Mouse (Mus musculus) MEL (cell line): ENCODE results near the gene Uchl5. TPM values are rescaled to one million over a fixed set of nuclear protein-coding genes. Genes with fewer than 3 reads are reported as not detected.

Experiments used
- DNase-seq: peaks from one replicate; pipeline ENCODE4 v3.0.0; 2011; ENCODE audit warnings: low read depth, low spot score
- H3K27ac ChIP-seq: 2 replicates; pipeline ENCODE4 v1.5.1; 2012; ENCODE audit warnings: low read depth, mild to moderate bottlenecking, control low read depth, low read length, moderate library complexity; ENCODE audit not compliant: control insufficient read depth
- H3K27me3 ChIP-seq, 2 experiments: fragments of 150-350 bp in 1 of 2; sonication (generic) in 1 of 2; 2 replicates each; pipeline ENCODE4 v1.6.1; 2012; ENCODE audit warnings: low read length in 2 of 2, mild to moderate bottlenecking in 2 of 2, improper control_type of control experiment in 1 of 2, moderate library complexity in 1 of 2; ENCODE audit not compliant: insufficient read depth in 2 of 2, control insufficient read depth in 1 of 2
- H3K36me3 ChIP-seq, 2 experiments: 2 replicates each; pipeline ENCODE4 v1.6.1; 2012 to 2014; ENCODE audit warnings: low read length in 2 of 2, improper control_type of control experiment in 1 of 2, inconsistent platforms in 1 of 2, mild to moderate bottlenecking in 1 of 2; ENCODE audit not compliant: insufficient read depth in 2 of 2, control insufficient read depth in 1 of 2
- H3K4me1 ChIP-seq, 2 experiments: fragments of 150-350 bp in 1 of 2; sonication (generic) in 1 of 2; 2 replicates each; pipeline ENCODE4 v1.6.1; 2012; ENCODE audit warnings: low read length in 2 of 2, improper control_type of control experiment in 1 of 2, mild to moderate bottlenecking in 1 of 2; ENCODE audit not compliant: insufficient read depth in 2 of 2, control insufficient read depth in 1 of 2
- H3K4me3 ChIP-seq, 2 experiments: fragments of 150-350 bp in 1 of 2; sonication (generic) in 1 of 2; 2 replicates each; pipeline ENCODE4 v1.5.1; 2012; ENCODE audit warnings: low read depth in 2 of 2, low read length in 2 of 2, mild to moderate bottlenecking in 2 of 2, moderate library complexity in 2 of 2, control low read depth in 1 of 2, improper control_type of control experiment in 1 of 2; ENCODE audit not compliant: control insufficient read depth in 1 of 2, insufficient read depth in 1 of 2
- H3K79me2 ChIP-seq: 2 replicates; pipeline ENCODE4 v1.6.1; 2012; ENCODE audit warnings: mild to moderate bottlenecking, low read length, moderate library complexity; ENCODE audit not compliant: control insufficient read depth, poor library complexity, insufficient read depth
- H3K9ac ChIP-seq: 2 replicates; pipeline ENCODE4 v1.6.1; 2012; ENCODE audit warnings: low read depth, mild to moderate bottlenecking, control low read depth, low read length, moderate library complexity; ENCODE audit not compliant: control insufficient read depth, poor library complexity, severe bottlenecking
- H3K9me3 ChIP-seq: fragments of 150-350 bp; sonication (generic); replicated peaks from 2 replicates; pipeline ENCODE4 v1.6.1; 2012; ENCODE audit warnings: mild to moderate bottlenecking, low read length, improper control_type of control experiment, moderate library complexity; ENCODE audit not compliant: insufficient read depth
- BHLHE40 ChIP-seq: IDR thresholded peaks from 2 replicates; pipeline ENCODE4 v1.6.1; 2012; ENCODE audit warnings: low read depth, mild to moderate bottlenecking, inconsistent platforms, low read length, improper control_type of control experiment, borderline replicate concordance
- CHD1 ChIP-seq: IDR thresholded peaks from 2 replicates; pipeline ENCODE4 v1.6.1; 2012; ENCODE audit warnings: low read depth, mild to moderate bottlenecking, inconsistent platforms, low read length, improper control_type of control experiment
- CHD2 ChIP-seq: IDR thresholded peaks from 2 replicates; pipeline ENCODE4 v1.6.1; 2011; ENCODE audit warnings: low read length, improper control_type of control experiment
- CTCF ChIP-seq, 3 experiments: IDR thresholded peaks in 2 of 3; conservative IDR thresholded peaks in 1 of 3; 2 replicates each; pipeline ENCODE4 v1.5.1; 2011 to 2012; ENCODE audit warnings: low read length in 3 of 3, low read depth in 2 of 3, mild to moderate bottlenecking in 2 of 3, improper control_type of control experiment in 1 of 3, inconsistent platforms in 1 of 3, mixed read lengths in 1 of 3, moderate library complexity in 1 of 3; ENCODE audit not compliant: control insufficient read depth in 1 of 3, insufficient read depth in 1 of 3, poor library complexity in 1 of 3, severe bottlenecking in 1 of 3
- E2F4 ChIP-seq: IDR thresholded peaks from 2 replicates; pipeline ENCODE4 v1.6.1; 2011; ENCODE audit warnings: low read depth, low read length, improper control_type of control experiment, borderline replicate concordance
- ELF1 ChIP-seq: IDR thresholded peaks from 2 replicates; pipeline ENCODE4 v1.6.1; 2014; ENCODE audit warnings: low read depth, mild to moderate bottlenecking, inconsistent platforms, low read length, improper control_type of control experiment, moderate library complexity
- EP300 ChIP-seq, 2 experiments: IDR thresholded peaks; 2 replicates each; pipeline ENCODE4 v1.6.1; 2011; ENCODE audit warnings: improper control_type of control experiment in 2 of 2, low read length in 2 of 2, low read depth in 1 of 2, mild to moderate bottlenecking in 1 of 2
- GABPA ChIP-seq: IDR thresholded peaks from 2 replicates; pipeline ENCODE4 v1.6.1; 2012; ENCODE audit warnings: low read depth, mild to moderate bottlenecking, inconsistent platforms, low read length, improper control_type of control experiment, moderate library complexity
- GATA1 ChIP-seq: IDR thresholded peaks from 2 replicates; pipeline ENCODE4 v1.6.1; 2011; ENCODE audit warnings: low read depth, low read length, improper control_type of control experiment
- JUND ChIP-seq: IDR thresholded peaks from 2 replicates; pipeline ENCODE4 v1.6.1; 2011; ENCODE audit warnings: low read depth, mild to moderate bottlenecking, improper control_type of control experiment, low read length
- MAFK ChIP-seq: IDR thresholded peaks from 2 replicates; pipeline ENCODE4 v1.6.1; 2011; ENCODE audit warnings: low read depth, mild to moderate bottlenecking, low read length, improper control_type of control experiment, borderline replicate concordance
- MAZ ChIP-seq: IDR thresholded peaks from 2 replicates; pipeline ENCODE4 v1.6.1; 2012; ENCODE audit warnings: low read depth, mild to moderate bottlenecking, inconsistent platforms, low read length, improper control_type of control experiment
- NELFE ChIP-seq: IDR thresholded peaks from 2 replicates; pipeline ENCODE4 v1.6.1; 2011; ENCODE audit warnings: low read depth, low read length, improper control_type of control experiment
- POLR2A ChIP-seq, 2 experiments: IDR thresholded peaks; 2 replicates each; pipeline ENCODE4 v1.6.1; 2011 to 2012; ENCODE audit warnings: low read length in 2 of 2, mild to moderate bottlenecking in 2 of 2, control low read depth in 1 of 2, improper control_type of control experiment in 1 of 2, low read depth in 1 of 2, moderate library complexity in 1 of 2; ENCODE audit not compliant: control insufficient read depth in 1 of 2, insufficient read depth in 1 of 2, poor library complexity in 1 of 2
- POLR2AphosphoS2 ChIP-seq: IDR thresholded peaks from 2 replicates; pipeline ENCODE4 v1.6.1; 2011; ENCODE audit warnings: low read length, improper control_type of control experiment
- RAD21 ChIP-seq: IDR thresholded peaks from 2 replicates; pipeline ENCODE4 v1.6.1; 2011; ENCODE audit warnings: mild to moderate bottlenecking, low read depth, low read length, improper control_type of control experiment
- RCOR1 ChIP-seq: IDR thresholded peaks from 2 replicates; pipeline ENCODE4 v1.6.1; 2012; ENCODE audit warnings: low read depth, mild to moderate bottlenecking, inconsistent platforms, low read length, improper control_type of control experiment
- SMC3 ChIP-seq: IDR thresholded peaks from 2 replicates; pipeline ENCODE4 v1.6.1; 2011; ENCODE audit warnings: low read depth, low read length, improper control_type of control experiment
- TAL1 ChIP-seq: IDR thresholded peaks from 2 replicates; pipeline ENCODE4 v1.6.1; 2012; ENCODE audit warnings: mild to moderate bottlenecking, inconsistent platforms, low read length, moderate library complexity, mixed read lengths
- TBP ChIP-seq: IDR thresholded peaks from 2 replicates; pipeline ENCODE4 v1.8.0; 2011; ENCODE audit warnings: low read depth, low read length, improper control_type of control experiment
- TCF12 ChIP-seq: IDR thresholded peaks from 2 replicates; pipeline ENCODE4 v1.6.1; 2014; ENCODE audit warnings: low read depth, mild to moderate bottlenecking, inconsistent platforms, low read length, improper control_type of control experiment, moderate library complexity
- UBTF ChIP-seq: IDR thresholded peaks from 2 replicates; pipeline ENCODE4 v1.6.1; 2012; ENCODE audit warnings: low read depth, mild to moderate bottlenecking, inconsistent platforms, low read length, improper control_type of control experiment, moderate library complexity, borderline replicate concordance; ENCODE audit not compliant: insufficient read depth
- ZMIZ1 ChIP-seq: IDR thresholded peaks from 2 replicates; pipeline ENCODE4 v1.6.1; 2012; ENCODE audit warnings: low read depth, mild to moderate bottlenecking, inconsistent platforms, low read length, improper control_type of control experiment, moderate library complexity
- polyA plus RNA-seq, 2 experiments: library from polyadenylated mRNA; stranded (reverse) in 1 of 2; unstranded in 1 of 2; fragments of >175 nt in 1 of 2; fragments of >200 nt in 1 of 2; gene quantifications; 2 replicates each; pipeline versions ENCODE4 v1.2.1 to v1.2.4; 2012; ENCODE audit warnings: low replicate concordance in 2 of 2, low read depth in 1 of 2; ENCODE audit not compliant: insufficient read length in 2 of 2, insufficient read depth in 1 of 2, missing spikeins in 1 of 2
- total RNA-seq: library from RNA; depleted of rRNA; stranded (reverse); fragments of 300-350 nt; gene quantifications from 2 replicates; pipeline ENCODE4 v1.2.3, GENCODE M21; 2012

Uchl5 gene
- total and polyA plus RNA-seq, 3 experiments: 86.5 to 154 (median 110) TPM

- TF ChIP-seq NELFE (no peak), CHD1 (no peak), EP300 (IDR thresholded peaks at IDR 0.05; ENCODE audit: low read depth in 1 of 2, low read length in 2 of 2) (no peak), JUND (no peak), RCOR1 (no peak), POLR2AphosphoS2 (no peak), MAZ (0 out of 2 replicates have a peak, but pooled peaks have one; percentile 28), SMC3 (peak; percentile 73), CTCF (IDR thresholded peaks at IDR 0.05 in 2 of 3, conservative IDR thresholded peaks at IDR 0.05 in 1 of 3; ENCODE audit: control insufficient read depth in 1 of 3, insufficient read depth in 1 of 3, low read depth in 2 of 3, low read length in 3 of 3, poor library complexity in 1 of 3, severe bottlenecking in 1 of 3) (peak; percentile 63 to 72 (median 70)), POLR2A (IDR thresholded peaks at IDR 0.05; ENCODE audit: control insufficient read depth in 1 of 2, insufficient read depth in 1 of 2, low read depth in 1 of 2, low read length in 2 of 2, poor library complexity in 1 of 2) (no peak), TAL1 (no peak), CHD2 (no peak), ZMIZ1 (no peak), GATA1 (no peak), MAFK (no peak), BHLHE40 (no peak), GABPA (no peak), UBTF (no peak), TBP (no peak)
Measured at GRCm38 (mm10) chr1:143730899-143731298, 46.2 kb upstream of the Uchl5 start (continued).

GRCm38 (mm10) chr1:143731691-143732090 is 45.4 kb upstream of the Uchl5 start:
- H3K36me3 ChIP-seq: no peaks in the 10 kb centered on the region
- no peak overlapping the region for H3K9ac ChIP-seq
- H3K4me1 ChIP-seq: no peaks in the 10 kb centered on the region
- DNase-seq: no peak
- TF ChIP-seq ELF1: no peak
- TF ChIP-seq RAD21: no peak
- no peak for TF ChIP-seq NELFE
- TF ChIP-seq TCF12: no peak
- no peak for TF ChIP-seq MAFK
- no peak for TF ChIP-seq UBTF
- TF ChIP-seq E2F4: no peak
- no peaks in the 10 kb centered on the region for H3K79me2 ChIP-seq
- H3K9me3 ChIP-seq: no peaks in the 10 kb centered on the region
- H3K4me3 ChIP-seq: no peak overlapping the region
- no peaks in the 10 kb centered on the region for H3K27me3 ChIP-seq
- no peak overlapping the region for H3K27ac ChIP-seq
